In the genomic region with DNA sequence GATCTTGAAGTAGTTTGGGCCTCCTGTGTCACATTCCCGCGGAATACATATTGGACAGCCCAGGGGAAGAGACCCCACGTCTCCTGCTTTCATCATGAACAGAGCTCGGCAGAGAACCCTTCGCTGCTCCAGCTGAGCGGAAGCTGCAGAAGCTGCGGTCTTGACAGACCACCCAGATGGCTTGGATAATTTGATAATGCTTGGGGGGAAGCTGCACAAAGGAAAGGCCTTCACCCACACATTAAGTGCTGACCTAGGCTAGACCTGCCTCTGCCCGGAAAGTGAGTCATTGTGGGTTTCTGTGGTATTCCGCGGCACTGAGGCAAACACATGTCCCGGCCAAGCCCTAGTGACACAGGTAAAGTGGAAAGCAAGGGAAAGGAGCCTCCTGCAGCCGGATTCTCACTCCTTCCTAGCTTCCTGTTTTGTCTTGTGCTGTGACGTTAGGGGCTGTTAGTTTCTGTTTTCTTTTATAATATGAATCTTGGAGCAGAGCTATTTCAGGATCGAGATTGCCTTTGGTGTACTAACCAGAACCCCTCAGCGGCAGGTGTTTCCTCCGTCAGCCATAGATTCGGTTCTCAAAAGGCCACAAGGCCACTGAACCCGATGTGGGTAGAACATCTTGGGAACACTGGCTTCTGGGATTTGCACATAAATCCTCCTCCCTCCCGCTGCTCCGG, we compare ENCODE assay signal across 8 mouse cellular contexts. TPM values are rescaled to one million over a fixed set of nuclear protein-coding genes. Genes with fewer than 3 reads are reported as not detected.
DNase-seq lines count a peak whose midpoint lies in the region; ATAC-seq lines count a peak whose summit lies in the region.

No protein-coding gene starts in this region.

- no peaks in the 10 kb centered on the region for H3K9me3 ChIP-seq in liver, embryonic 11.5 days (ENCODE audit: control insufficient read depth, low read length)
- no peaks in the 10 kb centered on the region for H3K9me3 ChIP-seq in forebrain, embryonic 12.5 days

- H3K4me1 ChIP-seq in liver, embryonic 11.5 days (replicated peaks; ENCODE audit: control insufficient read depth, insufficient read depth, low read length), result no peaks in the 10 kb centered on the region; the same call in 1 of the 2 replicates
- no peaks in the 10 kb centered on the region for H3K4me1 ChIP-seq in forebrain, embryonic 12.5 days

- no peaks in the 10 kb centered on the region for H3K36me3 ChIP-seq in liver, embryonic 11.5 days (ENCODE audit: control insufficient read depth, insufficient read depth, low read length)
- H3K36me3 ChIP-seq in splenic B cell, adult 2 months (ENCODE audit: control insufficient read depth, insufficient read depth, low read length, poor library complexity, severe bottlenecking), result no peaks in the 10 kb centered on the region
- H3K36me3 ChIP-seq in forebrain, embryonic 12.5 days (replicated peaks), result no peaks in the 10 kb centered on the region

- H3K27ac ChIP-seq in liver, embryonic 11.5 days (ENCODE audit: low read depth, low read length), result no peak overlapping the region; the same call in 1 of the 2 replicates
- no peak overlapping the region for H3K27ac ChIP-seq in forebrain, embryonic 12.5 days

- WGBS in liver, embryonic 11.5 days, result 39% methylated on average over 20 of the region's 20 CpGs
- 72% methylated on average over 20 of the region's 20 CpGs for whole genome bisulfite sequencing in forebrain, embryonic 12.5 days

- ATAC-seq in liver, embryonic 11.5 days (replicated peaks; ENCODE audit: low FRiP score), result no peak
- ATAC-seq in forebrain, embryonic 12.5 days (ENCODE audit: low FRiP score), result no peak

- peak; percentile 25 to 45 for DNase-seq in urinary bladder, adult 18-20 months (ENCODE audit: low spot score in 2 of 2)
- DNase-seq in urinary bladder, adult 2 months (ENCODE audit: low spot score), result no peak
- peak; percentile 37 for DNase-seq in adrenal gland, postnatal 14 days
- DNase-seq in liver, embryonic 11.5 days (ENCODE audit: low spot score), result peak; percentile 42
- peak; percentile 69 for DNase-seq in splenic B cell, adult 2 months (ENCODE audit: low read depth, low spot score)
- no peak for DNase-seq in left cerebral cortex, adult 18-20 months (ENCODE audit: low spot score in 2 of 2)
- DNase-seq in gastrocnemius, postnatal 25 days, result no peak

- peak overlapping the region; percentile 58 for H3K4me2 ChIP-seq in liver, embryonic 11.5 days
- H3K4me2 ChIP-seq in forebrain, embryonic 12.5 days, result no peak overlapping the region

- no peaks in the 10 kb centered on the region for H3K27me3 ChIP-seq in liver, embryonic 11.5 days (replicated peaks; ENCODE audit: control insufficient read depth, insufficient read depth, low read length)
- H3K27me3 ChIP-seq in splenic B cell, adult 2 months (ENCODE audit: control insufficient read depth, insufficient read depth, low read length, poor library complexity, severe bottlenecking), result no peaks in the 10 kb centered on the region
- H3K27me3 ChIP-seq in forebrain, embryonic 12.5 days, result no peaks in the 10 kb centered on the region

- peak overlapping the region; percentile 4 for H3K9ac ChIP-seq in liver, embryonic 11.5 days (ENCODE audit: low read depth, low read length)
- no peak overlapping the region for H3K9ac ChIP-seq in forebrain, embryonic 12.5 days

- peak overlapping the region; percentile 10; the same call in 1 of the 2 replicates for H3K4me3 ChIP-seq in liver, embryonic 11.5 days (ENCODE audit: low read depth, low read length)
- H3K4me3 ChIP-seq in forebrain, embryonic 12.5 days (replicated peaks), result no peak overlapping the region

RNA-seq across cellular contexts. Expression of gene Skil, which starts 33.6 kb away (rescaled TPM):
- polyA plus RNA-seq in urinary bladder, adult 2 months (2012; rRNA removed), result 14.0 and 15.0 TPM in 2 replicates
- 48.4 and 54.3 TPM in 2 replicates for total RNA-seq in adrenal gland, postnatal 14 days (2021)
- 14.2 and 16.6 TPM in 2 replicates for polyA plus RNA-seq in liver, embryonic 11.5 days (2014; fragmentation: Nextera tagmentation; extraction: Ambion mirVana)
- 40.1 and 40.2 TPM in 2 replicates for polyA plus RNA-seq in forebrain, embryonic 12.5 days (2016; fragmentation: Nextera tagmentation; extraction: Ambion mirVana)
- 10 to 100 TPM; 61.8 to 64.3 TPM for total RNA-seq in left cerebral cortex, adult 18-20 months (2021)
- total RNA-seq in gastrocnemius, postnatal 25 days (2021), result 10 to 100 TPM; 11.4 to 11.8 TPM

Comparison
In these comparisons a context has a peak if more than half of its experiments do, and no peak if none do; other contexts are left out.
1. DNase-seq: peak in urinary bladder, adult 18-20 months (2 of 2), adrenal gland, postnatal 14 days (single experiment), liver, embryonic 11.5 days (single experiment) and splenic B cell, adult 2 months (single experiment); none in urinary bladder, adult 2 months (single experiment), left cerebral cortex, adult 18-20 months (0 of 2) and gastrocnemius, postnatal 25 days (single experiment).